Mouse (Mus musculus) mouse trophoblast stem cell (cell line): Measurements from ENCODE around the gene Hpn.

ENCODE experiments used
- in situ Hi-C, 2 experiments: fragments of 300-500 bp; cut with MseI, MboI; formaldehyde crosslinking; loops; 2 replicates in 1 of 2; 3 replicates in 1 of 2; pipeline ENCODE4 v1.15.1; 2025

The Hpn gene

GRCm38 (mm10) chr7:31112036-31112435 lies 3.1 kb downstream of the Hpn start:
- in situ Hi-C loops = no loop called here

- in situ Hi-C loops = no loop called here
These were observed 4.2 kb downstream of the Hpn start for GRCm38 (mm10) chr7:31110861-31111385.

GRCm38 (mm10) chr7:31109796-31110195 lies 5.3 kb downstream of the Hpn start:
- in situ Hi-C loops = no loop called here

- in situ Hi-C loops = no loop called here
These were observed 6.0 kb downstream of the Hpn start for GRCm38 (mm10) chr7:31109091-31109490.

- in situ Hi-C loops = no loop called here
These were observed 7.3 kb downstream of the Hpn start for GRCm38 (mm10) chr7:31107781-31108180.

- in situ Hi-C loops = no loop called here
These were observed 8.9 kb downstream of the Hpn start for GRCm38 (mm10) chr7:31106166-31106565.

GRCm38 (mm10) chr7:31105061-31105768 lies 9.9 kb downstream of the Hpn start:
- in situ Hi-C loops = no loop called here

- in situ Hi-C loops = no loop called here
These were observed 14.3 kb downstream of the Hpn start for GRCm38 (mm10) chr7:31100786-31101185.

GRCm38 (mm10) chr7:31099612-31099982 lies 15.5 kb downstream of the Hpn start:
- in situ Hi-C loops = loop anchor here in 1 of 2 experiments (5.0 kb wide), 1 partner anchor 42 kb away; the partner anchor contains the start of genes Fxyd1 and Lgi4

- in situ Hi-C loops = loop anchor here in 1 of 2 experiments (5.0 kb wide), 1 partner anchor 42 kb away; the partner anchor contains the start of genes Fxyd1 and Lgi4
These were observed 16.1 kb downstream of the Hpn start for GRCm38 (mm10) chr7:31098697-31099611.

- in situ Hi-C loops = loop anchor here in 1 of 2 experiments (5.0 kb wide), 1 partner anchor 40 kb away; the partner anchor contains the start of genes Fxyd1 and Lgi4
These were observed 17.4 kb downstream of the Hpn start for GRCm38 (mm10) chr7:31097583-31098248.

- in situ Hi-C loops = loop anchor here in 1 of 2 experiments (5.0 kb wide), 1 partner anchor 40 kb away; the partner anchor contains the start of genes Fxyd1 and Lgi4
These were observed 18.1 kb downstream of the Hpn start for GRCm38 (mm10) chr7:31096892-31097564.

- in situ Hi-C loops = loop anchor here (5.0 kb wide), 1 partner anchor 38 kb away; the partner anchor contains the start of genes Fxyd1 (in 2 of the 2) and Lgi4 (in 2 of the 2)
These were observed 20.2 kb downstream of the Hpn start for GRCm38 (mm10) chr7:31094774-31095501.

GRCm38 (mm10) chr7:31089721-31090120 lies 25.4 kb downstream of the Hpn start:
- in situ Hi-C loops = loop anchor here in 1 of 2 experiments (5.0 kb wide), 1 partner anchor 32 kb away; the partner anchor contains the start of genes Fxyd1 and Lgi4

- in situ Hi-C loops = no loop called here
These were observed 26.9 kb downstream of the Hpn start for GRCm38 (mm10) chr7:31088206-31088605.

- in situ Hi-C loops = no loop called here
These were observed 27.8 kb downstream of the Hpn start for GRCm38 (mm10) chr7:31087262-31087661.

- in situ Hi-C loops = no loop called here
These were observed 28.8 kb downstream of the Hpn start for GRCm38 (mm10) chr7:31086175-31086755.

- in situ Hi-C loops = no loop called here
These were observed 29.9 kb downstream of the Hpn start for GRCm38 (mm10) chr7:31085171-31085570.

GRCm38 (mm10) chr7:31084140-31084539 lies 30.9 kb downstream of the Hpn start:
- in situ Hi-C loops = no loop called here
